Mouse (Mus musculus) megakaryocyte, embryonic 14.5 days (primary cell): Measurements from ENCODE around the gene Jtb.

Source experiments
- FLI1 ChIP-seq: IDR thresholded peaks from 2 replicates; pipeline ENCODE4 v1.6.1; 2012; ENCODE audit warnings: low read length, inconsistent platforms, mixed read lengths
- GATA1 ChIP-seq: IDR thresholded peaks from 3 replicates; pipeline ENCODE4 v1.6.1; 2012; ENCODE audit warnings: mixed read lengths, low read length, inconsistent platforms, borderline replicate concordance

GRCm38 (mm10) chr3:90258521-90258920 is 27.1 kb downstream of the Jtb start:
- TF ChIP-seq GATA1 (no peak), FLI1 (no peak)
